Comparison of ENCODE assay signal across 27 mouse cellular contexts in the genomic region with DNA sequence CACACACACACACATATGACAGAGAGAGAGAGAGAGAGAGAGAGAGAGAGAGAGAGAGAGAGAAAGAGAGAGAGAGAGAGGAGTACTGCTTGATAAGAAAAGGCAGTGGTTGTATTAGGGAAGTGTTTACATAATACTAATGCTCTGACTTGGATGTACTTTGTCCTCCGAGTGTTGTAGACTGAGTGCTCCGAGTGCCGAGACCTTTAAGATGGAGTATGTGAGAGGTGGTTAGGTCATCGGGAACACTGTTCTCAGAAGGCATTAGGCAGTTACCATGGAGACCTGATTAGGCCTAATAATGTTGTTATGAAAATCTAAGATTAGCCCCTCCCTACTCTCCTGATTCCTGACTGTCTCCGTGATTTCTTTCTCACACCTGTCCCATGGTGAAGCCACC. TPM values are rescaled to one million over a fixed set of nuclear protein-coding genes. Genes with fewer than 3 reads are reported as not detected.
DNase-seq lines count a peak whose midpoint lies in the region; ATAC-seq and TF ChIP-seq lines count a peak whose summit lies in the region.
"Had no signal": no experiment of that assay in that cellular context is flagged by ENCODE, and none has a peak within 500 bp of the region (broad histone marks: within the 10 kb centered on the region; RNA-seq: fewer than 3 reads in every experiment).

No protein-coding gene starts in this region.

- H3K4me1 ChIP-seq in lung, embryonic 14.5 days (ENCODE audit: insufficient read depth), result no peaks in the 10 kb centered on the region
- no peaks in the 10 kb centered on the region for H3K4me1 ChIP-seq in intestine, embryonic 16.5 days (ENCODE audit: control insufficient read depth, insufficient read depth, low read length)
- H3K4me1 ChIP-seq in stomach, postnatal 0 days (replicated peaks; ENCODE audit: control insufficient read depth, insufficient read depth), result no peaks in the 10 kb centered on the region
- H3K4me1 ChIP-seq: embryonic facial prominence, embryonic 13.5 days; forebrain, embryonic 10.5 days had no signal

- H3K9ac ChIP-seq in lung, embryonic 14.5 days, result no peak overlapping the region
- H3K9ac ChIP-seq in intestine, embryonic 16.5 days (ENCODE audit: low read depth, low read length), result no peak overlapping the region
- no peak overlapping the region for H3K9ac ChIP-seq in stomach, postnatal 0 days (ENCODE audit: low read length)
- H3K9ac ChIP-seq: embryonic facial prominence, embryonic 13.5 days; embryonic facial prominence, embryonic 15.5 days; forebrain, embryonic 12.5 days had no signal

- TF ChIP-seq CTCF in lung, embryonic 14.5 days (IDR thresholded peaks at IDR 0.05; ENCODE audit: low read depth), result no peak
- no peak for TF ChIP-seq CTCF in stomach, postnatal 0 days (IDR thresholded peaks at IDR 0.05; ENCODE audit: low read depth)

- H3K4me2 ChIP-seq in lung, embryonic 14.5 days, result no peak overlapping the region
- no peak overlapping the region for H3K4me2 ChIP-seq in intestine, embryonic 16.5 days (ENCODE audit: low read depth, low read length)
- H3K4me2 ChIP-seq in stomach, postnatal 0 days (replicated peaks; ENCODE audit: low read depth), result no peak overlapping the region
- H3K4me2 ChIP-seq: embryonic facial prominence, embryonic 13.5 days; embryonic facial prominence, embryonic 15.5 days; forebrain, embryonic 12.5 days had no signal

- H3K36me3 ChIP-seq in lung, embryonic 14.5 days (ENCODE audit: insufficient read depth), result no peaks in the 10 kb centered on the region
- H3K36me3 ChIP-seq in intestine, embryonic 16.5 days (ENCODE audit: control insufficient read depth, insufficient read depth, low read length), result no peaks in the 10 kb centered on the region
- H3K36me3 ChIP-seq in stomach, postnatal 0 days (ENCODE audit: control insufficient read depth, insufficient read depth, low read length), result no peaks in the 10 kb centered on the region
- H3K36me3 ChIP-seq: embryonic facial prominence, embryonic 13.5 days; embryonic facial prominence, embryonic 15.5 days; forebrain, embryonic 10.5 days; forebrain, embryonic 12.5 days; G1E had no signal

- no peak for TF ChIP-seq EP300 in stomach, postnatal 0 days (optimal IDR thresholded peaks at IDR 0.05)

- H3K27me3 ChIP-seq in lung, embryonic 14.5 days (ENCODE audit: insufficient read depth, low read length), result no peaks in the 10 kb centered on the region
- no peaks in the 10 kb centered on the region for H3K27me3 ChIP-seq in intestine, embryonic 16.5 days (replicated peaks; ENCODE audit: control insufficient read depth, insufficient read depth, low read length)
- H3K27me3 ChIP-seq in stomach, postnatal 0 days (ENCODE audit: control insufficient read depth, insufficient read depth, low read length), result no peaks in the 10 kb centered on the region
- H3K27me3 ChIP-seq: CH12.LX; embryonic facial prominence, embryonic 15.5 days had no signal

- no peaks in the 10 kb centered on the region for H3K9me3 ChIP-seq in lung, embryonic 14.5 days (ENCODE audit: low read depth, low read length)
- H3K9me3 ChIP-seq in intestine, embryonic 16.5 days (ENCODE audit: control insufficient read depth, low read length), result no peaks in the 10 kb centered on the region
- no peaks in the 10 kb centered on the region for H3K9me3 ChIP-seq in stomach, postnatal 0 days (ENCODE audit: control insufficient read depth, low read length)
- H3K9me3 ChIP-seq: embryonic facial prominence, embryonic 13.5 days; embryonic facial prominence, embryonic 15.5 days; forebrain, embryonic 10.5 days; forebrain, embryonic 12.5 days; G1E had no signal

- peak; percentile 7 for DNase-seq in lung, embryonic 14.5 days
- DNase-seq in lung, adult 18-20 months, result no peak
- no peak for DNase-seq in stomach, postnatal 0 days (ENCODE audit: low spot score)
- DNase-seq in Muller cell, postnatal 12 days (ENCODE audit: inconsistent ontology term), result no peak
- no peak for DNase-seq in layer of hippocampus, postnatal 25 days (ENCODE audit: extremely low spot score in 1 of 2, low spot score in 1 of 2)
- DNase-seq: adrenal gland, adult 2 months; adrenal gland, postnatal 10 days; adrenal gland, postnatal 25 days; B cell, adult 2 months; cerebellum, adult 11 months; cerebellum, adult 18-20 months; cerebellum, adult 8-10 months; cerebellum, adult 9-11 months; cerebellum, postnatal 14 days; cerebellum, postnatal 36 days; embryo, embryonic 11 days had no signal

- no peak overlapping the region for H3K27ac ChIP-seq in lung, embryonic 14.5 days (ENCODE audit: low read depth)
- no peak overlapping the region for H3K27ac ChIP-seq in intestine, embryonic 16.5 days (ENCODE audit: low read length)
- no peak overlapping the region for H3K27ac ChIP-seq in stomach, postnatal 0 days (replicated peaks)
- H3K27ac ChIP-seq: embryonic facial prominence, embryonic 13.5 days; embryonic facial prominence, embryonic 15.5 days; forebrain, embryonic 10.5 days; forebrain, embryonic 12.5 days had no signal

- 21% methylated on average over 5 of the region's 5 CpGs for WGBS in lung, embryonic 14.5 days
- 62% methylated on average over 5 of the region's 5 CpGs for WGBS in intestine, embryonic 16.5 days
- WGBS in stomach, postnatal 0 days, result 40% methylated on average over 5 of the region's 5 CpGs

- H3K4me3 ChIP-seq in lung, embryonic 14.5 days (ENCODE audit: low read depth, low read length), result no peak overlapping the region
- no peak overlapping the region for H3K4me3 ChIP-seq in intestine, embryonic 16.5 days (ENCODE audit: low read length)
- no peak overlapping the region for H3K4me3 ChIP-seq in stomach, postnatal 0 days (ENCODE audit: low read depth, low read length)
- H3K4me3 ChIP-seq: embryonic facial prominence, embryonic 13.5 days; embryonic facial prominence, embryonic 15.5 days; erythroblast, embryonic 14.5 days; forebrain, embryonic 10.5 days; forebrain, embryonic 12.5 days had no signal

- no peak for ATAC-seq in lung, embryonic 14.5 days (ENCODE audit: insufficient read depth)
- ATAC-seq in intestine, embryonic 16.5 days, result peak; percentile 73
- peak; percentile 63; the same call in 1 of the 2 replicates for ATAC-seq in stomach, postnatal 0 days (ENCODE audit: low FRiP score, low TSS enrichment)
- ATAC-seq: CD4-positive, CD25-positive, alpha-beta regulatory T cell, adult 4 months; forebrain, embryonic 14.5 days; forebrain, embryonic 16.5 days had no signal

RNA-seq across cellular contexts. Expression of gene Msrb2, which starts 21.1 kb away (rescaled TPM):
- polyA plus RNA-seq in lung, embryonic 14.5 days (2014; fragmentation: Nextera tagmentation; extraction: Ambion mirVana), result 24.4 and 24.8 TPM in 2 replicates
- 21.4 and 22.1 TPM in 2 replicates for polyA plus RNA-seq in intestine, embryonic 16.5 days (2015; fragmentation: Nextera tagmentation; extraction: Ambion mirVana)
- 12.1 and 12.4 TPM in 2 replicates for polyA plus RNA-seq in stomach, postnatal 0 days (2015; fragmentation: Nextera tagmentation; extraction: Ambion mirVana)
- 10 to 100 TPM; 23.5 to 29.4 TPM for total RNA-seq in layer of hippocampus, postnatal 25 days (2021)
- total RNA-seq: G1E had no signal
- polyA plus RNA-seq: G1E had no signal
